Mouse (Mus musculus): ENCODE data around the gene Yju2.
A peak's percentile ranks its signal among the peaks of the same experiment; 100 is the strongest.

Yju2 gene

GRCm38 (mm10) chr17:55959946-55960740, 1.2 kb downstream of the Yju2 start:
- DNase-seq (ENCODE audit: low read depth in 1 of 2, low spot score in 2 of 2), result no peak

DNA sequence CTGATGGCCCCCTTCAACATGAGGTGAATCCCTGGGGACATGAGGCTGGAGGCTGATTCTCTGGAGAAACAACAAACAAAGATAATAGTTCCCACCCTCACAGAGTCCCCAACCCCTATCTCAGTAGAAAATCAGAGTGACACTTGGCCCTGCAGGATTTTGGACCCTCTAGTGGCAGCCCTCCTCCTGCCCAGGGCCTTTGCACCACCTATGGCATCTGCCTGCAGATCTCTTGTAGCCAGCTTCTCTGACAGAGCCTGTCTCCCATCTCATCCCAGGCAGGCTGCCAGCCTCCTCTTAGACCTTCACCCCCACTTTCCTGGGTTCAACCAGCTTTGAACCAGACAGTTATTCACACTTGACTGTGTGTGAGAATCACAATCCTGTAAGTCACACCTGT, 1.9 kb downstream of the Yju2 start:
- DNase-seq (ENCODE audit: low read depth in 1 of 2, low spot score in 2 of 2), result no peak

DNA sequence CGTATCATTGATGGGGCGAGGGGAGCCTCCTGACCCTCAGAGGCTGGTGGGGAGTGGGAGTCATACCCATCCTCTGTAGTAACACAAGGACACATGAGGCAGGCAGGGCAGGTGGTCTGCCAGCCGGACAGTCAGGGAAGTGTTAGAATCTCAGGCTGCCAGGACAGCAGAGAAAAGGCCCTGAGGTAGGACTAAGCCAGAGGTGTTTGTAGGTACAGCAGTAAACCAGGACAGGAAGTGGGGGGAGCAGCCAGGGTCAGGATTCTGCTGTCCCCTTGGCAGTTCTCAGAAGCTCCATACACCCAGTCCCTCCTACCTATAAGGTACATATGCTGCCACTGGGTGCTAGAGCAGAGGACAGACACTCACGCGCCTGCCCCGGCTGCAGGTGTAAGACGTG, 2.7 kb downstream of the Yju2 start:
- DNase-seq (ENCODE audit: low read depth in 1 of 2, low spot score in 2 of 2), result no peak

DNA sequence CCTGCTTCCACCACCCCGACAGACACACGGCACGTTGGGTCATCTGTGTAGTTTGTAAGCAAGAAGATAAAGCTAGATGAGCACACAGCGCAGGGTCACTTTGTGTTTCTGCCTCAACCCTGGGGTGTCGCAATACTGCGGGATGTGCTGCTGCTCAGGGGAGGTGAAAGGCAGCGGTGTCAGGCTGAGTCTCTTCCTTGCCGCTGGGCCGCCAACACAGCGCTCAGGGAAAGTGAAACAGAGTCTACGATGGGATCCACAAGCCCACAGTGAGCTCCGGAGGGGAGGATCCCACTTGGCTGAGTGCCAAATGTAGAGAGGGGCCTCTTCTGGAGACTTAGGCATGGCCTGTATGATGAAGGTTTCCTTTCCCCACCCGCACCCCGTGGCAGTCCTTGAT, 4.3 kb downstream of the Yju2 start:
- no peak for DNase-seq (ENCODE audit: low read depth in 1 of 2, low spot score in 2 of 2)

DNA sequence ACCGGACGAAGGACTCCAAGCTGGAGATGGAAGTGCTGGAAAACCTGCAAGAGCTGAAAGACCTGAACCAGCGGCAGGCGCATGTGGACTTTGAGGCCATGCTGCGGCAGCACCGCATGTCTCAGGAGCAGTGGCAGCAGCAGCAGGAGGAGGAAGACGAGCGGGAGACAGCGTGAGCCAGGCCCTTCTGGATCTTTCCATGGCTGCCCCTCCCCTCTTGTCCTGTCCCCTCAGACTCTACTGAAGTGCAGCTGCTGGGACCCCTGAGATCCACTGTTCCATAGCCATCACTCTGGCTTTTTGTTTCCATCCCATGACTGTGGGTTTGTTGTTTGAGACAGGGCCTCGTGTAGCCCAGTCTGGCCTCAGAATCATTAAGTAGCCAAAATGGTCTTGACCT, 5.6 kb downstream of the Yju2 start:
- no peak for DNase-seq (ENCODE audit: low read depth in 1 of 2, low spot score in 2 of 2)

DNA sequence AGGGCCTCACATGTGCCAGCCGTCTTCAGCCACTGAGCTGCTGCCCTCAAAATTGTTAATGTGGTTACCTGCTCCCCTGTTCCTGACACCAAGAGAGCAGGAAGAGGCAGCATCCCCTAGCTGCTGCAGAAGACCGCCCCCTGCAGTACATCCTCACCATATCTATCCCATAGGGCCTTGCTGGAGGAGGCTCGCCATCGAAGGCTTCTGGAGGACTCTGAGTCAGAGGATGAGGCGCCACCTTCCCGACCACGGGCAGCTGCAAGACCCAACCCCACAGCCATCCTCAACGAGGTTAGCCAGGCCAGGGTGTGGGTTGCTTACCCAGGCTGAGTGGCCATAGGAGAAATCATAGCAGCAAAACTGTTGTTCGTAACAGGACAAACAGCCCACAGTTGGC, 6.1 kb downstream of the Yju2 start:
- no peak for DNase-seq (ENCODE audit: low read depth in 1 of 2, low spot score in 2 of 2)

GRCm38 (mm10) chr17:55967186-55967585, 8.3 kb downstream of the Yju2 start:
- DNase-seq (ENCODE audit: low read depth in 1 of 2, low spot score in 2 of 2), result no peak

- DNase-seq (ENCODE audit: low read depth in 1 of 2, low spot score in 2 of 2), result no peak
Measured at GRCm38 (mm10) chr17:55968210-55968609, 9.3 kb downstream of the Yju2 start.

GRCm38 (mm10) chr17:55969560-55969959, 10.7 kb downstream of the Yju2 start:
- no peak for DNase-seq (ENCODE audit: low read depth in 1 of 2, low spot score in 2 of 2)

GRCm38 (mm10) chr17:55969966-55970891, 11.3 kb downstream of the Yju2 start, which contains the start of gene Shd:
TSS of gene Shd (plus strand) at chr17:55970467.
- no peak for DNase-seq (ENCODE audit: low read depth in 1 of 2, low spot score in 2 of 2)

DNA sequence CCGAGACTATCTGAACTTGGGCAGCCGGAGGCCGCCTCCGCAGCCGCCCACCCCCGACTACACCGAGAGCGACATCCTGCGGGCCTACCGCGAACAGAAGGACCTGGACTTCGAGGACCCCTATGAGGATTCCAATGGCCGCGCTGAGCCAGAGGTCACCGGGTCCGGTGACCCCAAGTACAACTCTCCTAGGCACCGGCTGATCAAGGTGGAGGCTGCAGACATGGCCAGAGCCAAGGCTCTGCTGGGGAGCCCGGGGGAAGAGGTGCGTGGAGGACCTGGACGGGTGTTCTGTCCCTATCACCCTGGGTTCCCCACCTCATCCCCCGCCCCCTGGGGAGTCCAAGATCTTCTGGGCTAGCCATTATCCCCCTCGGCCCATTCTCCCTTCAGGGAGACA, 12.6 kb downstream of the Yju2 start:
- DNase-seq (ENCODE audit: low read depth in 1 of 2, low spot score in 2 of 2), result no peak

DNA sequence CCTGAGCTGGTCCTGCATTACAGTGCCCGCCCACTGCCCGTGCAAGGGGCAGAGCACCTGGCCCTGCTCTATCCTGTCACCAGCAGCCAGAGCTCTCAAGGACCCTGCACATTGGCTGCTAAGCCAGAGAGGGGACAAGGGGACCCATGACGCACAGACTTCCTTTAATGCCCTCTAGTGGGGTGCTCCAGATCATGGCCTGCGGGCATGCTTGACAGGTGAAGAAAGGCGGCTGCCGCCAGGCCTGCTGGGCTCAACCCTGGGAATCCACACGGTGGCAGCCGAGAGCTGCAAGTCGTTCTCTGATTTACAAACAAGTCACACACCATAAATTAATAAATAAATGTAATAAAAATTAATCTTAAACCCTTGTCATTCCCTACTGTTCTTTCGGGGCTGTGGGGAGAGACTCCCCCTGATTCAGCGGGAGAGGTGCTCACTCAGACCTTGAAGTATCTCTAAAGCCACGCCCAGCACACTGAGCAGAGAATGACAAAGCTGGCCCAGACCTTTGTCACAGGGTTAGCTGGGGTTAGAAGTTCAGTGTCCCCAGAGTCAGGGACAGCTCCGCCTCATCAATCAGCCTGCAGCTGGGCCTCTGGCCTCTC, 17.5 kb downstream of the Yju2 start:
- DNase-seq (ENCODE audit: low read depth in 1 of 2, low spot score in 2 of 2), result peak in 1 of 2 experiments; percentile 51

- DNase-seq (ENCODE audit: low read depth in 1 of 2, low spot score in 2 of 2), result no peak
Measured at GRCm38 (mm10) chr17:55977301-55977700, 18.4 kb downstream of the Yju2 start.

DNA sequence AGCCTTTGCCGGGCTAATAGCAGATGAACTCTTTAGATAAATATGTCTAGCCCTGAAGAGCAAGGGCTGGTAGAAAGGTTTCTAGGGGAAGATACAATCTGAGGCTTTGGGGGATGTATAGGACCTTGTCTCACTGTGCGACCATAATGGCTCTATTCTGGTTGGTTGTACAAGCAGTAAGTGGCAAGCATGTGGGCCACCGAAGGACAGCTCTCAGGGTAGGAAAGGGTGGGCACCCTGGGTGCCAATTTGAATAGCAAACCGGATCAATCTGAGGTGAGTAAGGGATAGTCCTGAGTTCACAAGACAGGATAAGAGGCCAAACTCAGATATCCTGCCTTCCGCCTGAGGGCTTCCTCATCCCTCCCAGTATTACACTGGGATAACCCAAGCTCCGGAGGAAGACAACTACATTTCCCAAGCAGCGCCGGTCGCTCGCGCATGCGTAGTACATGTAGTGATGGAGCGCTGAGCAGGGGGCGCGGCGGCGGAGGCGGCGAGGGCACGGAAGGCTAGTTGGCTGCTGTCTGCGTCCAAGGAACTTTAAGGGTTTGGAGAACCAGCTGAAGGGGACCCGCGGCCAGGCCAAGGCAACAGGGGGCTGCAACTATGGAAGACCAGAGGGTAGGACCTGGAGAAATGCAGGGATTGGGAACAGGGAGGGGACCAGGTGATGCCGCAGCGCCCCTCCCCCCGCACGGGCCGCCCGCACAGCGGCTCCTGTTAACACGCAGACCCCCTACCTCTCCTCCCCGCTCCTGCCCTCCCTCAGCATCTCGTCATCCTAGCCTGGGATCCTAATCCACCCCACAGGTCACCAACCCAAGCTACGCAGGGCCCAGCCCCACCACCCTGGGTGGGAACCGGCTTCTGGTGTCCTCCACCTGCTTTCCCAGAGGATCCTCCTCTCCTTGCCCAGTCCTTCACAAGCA, 27.4 kb downstream of the Yju2 start, which contains the start of gene Fsd1:
Gene Fsd1, plus strand, starts transcription at position 480 of the 932 bp plus-strand sequence.
- DNase-seq (ENCODE audit: low read depth in 1 of 2, low spot score in 2 of 2), result no peak

GRCm38 (mm10) chr17:55990278-55990898, 31.5 kb downstream of the Yju2 start:
- no peak for DNase-seq (ENCODE audit: low read depth in 1 of 2, low spot score in 2 of 2)

GRCm38 (mm10) chr17:55996007-55996406, 37.1 kb downstream of the Yju2 start:
- DNase-seq (ENCODE audit: low read depth in 1 of 2, low spot score in 2 of 2), result no peak

DNA sequence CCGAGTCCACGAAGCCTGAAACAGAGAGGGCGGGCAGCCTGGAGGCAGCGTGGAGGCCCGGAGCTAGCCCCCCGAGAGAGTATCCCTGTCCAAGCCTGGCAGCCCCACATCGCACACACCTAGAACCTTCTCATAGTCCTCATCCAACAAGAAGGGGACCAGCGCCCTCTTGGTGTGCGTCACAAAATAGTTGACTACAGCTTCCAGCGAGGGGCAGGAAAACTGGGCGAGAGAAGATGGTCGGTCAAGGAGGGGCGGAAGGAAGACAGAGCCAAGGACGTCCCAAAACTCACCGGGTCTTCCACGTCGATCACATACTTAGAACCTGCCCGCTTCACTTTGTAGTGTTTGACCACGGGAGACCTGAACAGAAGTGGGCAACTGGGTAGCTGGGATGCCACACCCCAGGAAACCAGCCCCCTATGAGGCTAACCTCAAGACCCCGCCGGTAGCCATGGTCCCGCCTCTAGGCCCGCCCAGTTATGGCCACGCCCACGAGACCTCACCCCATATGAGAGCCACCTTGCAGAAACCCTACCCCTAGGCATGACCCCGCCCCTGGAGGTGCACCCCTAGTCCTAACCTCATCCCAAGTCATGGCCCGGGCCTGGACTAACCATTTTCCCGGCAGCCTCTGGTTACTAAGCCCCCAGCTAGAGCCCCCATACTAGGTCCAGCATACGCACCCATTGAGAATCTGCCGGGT, 41.0 kb downstream of the Yju2 start:
- no peak for DNase-seq (ENCODE audit: low read depth in 1 of 2, low spot score in 2 of 2)

GRCm38 (mm10) chr17:56003000-56003399, 44.1 kb downstream of the Yju2 start:
- DNase-seq (ENCODE audit: low read depth in 1 of 2, low spot score in 2 of 2), result no peak

DNA sequence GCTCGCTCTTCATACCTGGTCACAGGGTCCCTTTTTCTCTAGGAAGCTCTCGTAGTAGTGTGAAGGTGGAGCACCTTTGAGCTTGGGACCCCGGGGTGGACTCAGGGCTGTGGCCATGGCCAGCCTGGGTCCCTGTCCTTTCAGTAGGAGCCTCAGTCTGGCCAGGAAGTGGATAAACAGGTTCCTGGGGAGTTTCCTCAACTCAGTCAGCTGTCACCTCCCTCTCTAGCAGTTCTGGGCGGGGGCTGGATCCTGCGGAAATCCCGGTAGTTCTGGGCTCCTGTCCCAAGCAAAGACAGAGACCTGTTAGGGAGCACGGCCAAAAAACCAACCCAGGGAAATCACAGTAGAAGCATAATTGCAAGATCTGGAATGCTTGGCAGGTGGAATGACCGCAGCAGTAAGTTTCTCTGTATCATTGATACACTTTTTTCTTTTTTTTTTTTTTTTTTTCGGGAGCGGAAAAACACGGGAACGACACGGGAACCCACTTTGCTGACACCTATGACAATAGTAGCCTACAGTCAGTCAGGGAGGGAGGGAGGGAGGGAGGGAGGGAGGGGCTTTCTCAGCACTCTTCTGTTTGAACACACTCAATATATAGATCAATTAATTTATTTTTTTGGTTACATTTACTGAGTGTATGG, 46.6 kb downstream of the Yju2 start, which contains the start of the genes Stap2 and Mpnd:
Gene Stap2, minus strand, starts transcription at position 170 of the 647 bp plus-strand sequence.
Gene Mpnd, plus strand, starts transcription at position 297 of the 647 bp plus-strand sequence.
- no peak for DNase-seq (ENCODE audit: low read depth in 1 of 2, low spot score in 2 of 2)
